Mouse (Mus musculus) regulatory T cell (primary cell): ENCODE data around the gene Stpg3.

Source experiments
- in situ Hi-C: fragments of 300-600 bp; cut with MboI, MseI; formaldehyde crosslinking; loops from one replicate; pipeline ENCODE4 v1.15.1; 2025; ENCODE audit warnings: high pct_unique_total_duplicates

The Stpg3 gene

GRCm38 (mm10) chr2:25236614-25237013 is 22.2 kb upstream of the Stpg3 start, which contains the start of gene Rnf224:
Rnf224 (minus strand) TSS chr2:25236787.
- in situ Hi-C loops: loop anchor here (10.0 kb wide), 1 partner anchor 1668 kb away; the partner anchor contains the start of gene Surf6

GRCm38 (mm10) chr2:25234551-25235220 is 20.2 kb upstream of the Stpg3 start:
- in situ Hi-C loops: loop anchor here (10.0 kb wide), 1 partner anchor 1670 kb away; the partner anchor contains the start of gene Surf6

- in situ Hi-C loops: loop anchor here (10.0 kb wide), 1 partner anchor 1671 kb away; the partner anchor contains the start of gene Surf6
These were observed 19.6 kb upstream of the Stpg3 start, which contains the start of gene Slc34a3 for GRCm38 (mm10) chr2:25234050-25234449. Slc34a3 (minus strand) TSS chr2:25234364.

GRCm38 (mm10) chr2:25233421-25233820 is 19.0 kb upstream of the Stpg3 start:
- in situ Hi-C loops: loop anchor here (10.0 kb wide), 1 partner anchor 1671 kb away; the partner anchor contains the start of gene Surf6

GRCm38 (mm10) chr2:25231038-25231437 is 16.6 kb upstream of the Stpg3 start:
- in situ Hi-C loops: loop anchor here (10.0 kb wide), 1 partner anchor 1674 kb away; the partner anchor contains the start of gene Surf6

GRCm38 (mm10) chr2:25230581-25230980 is 16.1 kb upstream of the Stpg3 start:
- in situ Hi-C loops: loop anchor here (10.0 kb wide), 1 partner anchor 1674 kb away; the partner anchor contains the start of gene Surf6

GRCm38 (mm10) chr2:25229582-25229981 is 15.1 kb upstream of the Stpg3 start:
- in situ Hi-C loops: no loop called here

- in situ Hi-C loops: no loop called here
These were observed 14.6 kb upstream of the Stpg3 start for GRCm38 (mm10) chr2:25228995-25229530.

GRCm38 (mm10) chr2:25228431-25228889 is 14.0 kb upstream of the Stpg3 start:
- in situ Hi-C loops: no loop called here

- in situ Hi-C loops: no loop called here
These were observed 13.0 kb upstream of the Stpg3 start for GRCm38 (mm10) chr2:25227406-25227805.

- in situ Hi-C loops: no loop called here
These were observed 12.4 kb upstream of the Stpg3 start for GRCm38 (mm10) chr2:25226864-25227263.

GRCm38 (mm10) chr2:25225811-25226379 is 11.5 kb upstream of the Stpg3 start:
- in situ Hi-C loops: no loop called here

GRCm38 (mm10) chr2:25224766-25225752 is 10.6 kb upstream of the Stpg3 start:
- in situ Hi-C loops: no loop called here

- in situ Hi-C loops: no loop called here
These were observed 10.0 kb upstream of the Stpg3 start, which contains the start of gene Tubb4b for GRCm38 (mm10) chr2:25224492-25224765. Tubb4b (minus strand) TSS chr2:25224702.

GRCm38 (mm10) chr2:25223681-25224491 is 9.4 kb upstream of the Stpg3 start:
- in situ Hi-C loops: no loop called here

GRCm38 (mm10) chr2:25221331-25221772 is 6.9 kb upstream of the Stpg3 start:
- in situ Hi-C loops: no loop called here

- in situ Hi-C loops: no loop called here
These were observed 4.0 kb upstream of the Stpg3 start, which contains the start of gene Fam166a for GRCm38 (mm10) chr2:25218445-25218844. Fam166a (plus strand) TSS chr2:25218745.

- in situ Hi-C loops: no loop called here
These were observed 3.2 kb upstream of the Stpg3 start for GRCm38 (mm10) chr2:25217666-25218065.

- in situ Hi-C loops: no loop called here
These were observed 1.1 kb downstream of the Stpg3 start for GRCm38 (mm10) chr2:25213266-25213865.

GRCm38 (mm10) chr2:25211121-25211670 is 3.2 kb downstream of the Stpg3 start, which contains the start of gene Nelfb:
Nelfb (minus strand) TSS chr2:25211489.
- in situ Hi-C loops: no loop called here
